Mouse (Mus musculus): ENCODE data around the gene Calml3. TPM values are rescaled to one million over a fixed set of nuclear protein-coding genes. Genes with fewer than 3 reads are reported as not detected.

Calml3 gene
- polyA plus RNA-seq, 1 experiment: not detected

- H3K27ac ChIP-seq (ENCODE audit: insufficient read depth, low read length): no peak overlapping the region
- H3K4me1 ChIP-seq (ENCODE audit: control insufficient read depth, insufficient read depth, low read length): no peaks in the 10 kb centered on the region
- no peak overlapping the region for H3K4me3 ChIP-seq (ENCODE audit: insufficient read depth, low read length)
- TF ChIP-seq CTCF (IDR thresholded peaks at IDR 0.05; ENCODE audit: borderline replicate concordance, insufficient read depth, low read length): no peak
- TF ChIP-seq POLR2A (IDR thresholded peaks at IDR 0.05; ENCODE audit: low read depth, low read length): no peak
These were observed 30.9 kb downstream of the Calml3 start for GRCm38 (mm10) chr13:3773149-3773688.

- peaks cover 5% of the 10 kb centered on the region; the same call in 1 of the 2 replicates for H3K4me1 ChIP-seq (ENCODE audit: control insufficient read depth, insufficient read depth, low read length)
- no peak overlapping the region for H3K4me3 ChIP-seq (ENCODE audit: insufficient read depth, low read length)
- no peak for TF ChIP-seq POLR2A (IDR thresholded peaks at IDR 0.05; ENCODE audit: low read depth, low read length)
- no peak for TF ChIP-seq CTCF (IDR thresholded peaks at IDR 0.05; ENCODE audit: borderline replicate concordance, insufficient read depth, low read length)
- H3K27ac ChIP-seq (ENCODE audit: insufficient read depth, low read length): no peak overlapping the region
These were observed 32.9 kb downstream of the Calml3 start for GRCm38 (mm10) chr13:3771221-3771620.

GRCm38 (mm10) chr13:3770170-3771024 lies 33.7 kb downstream of the Calml3 start:
- TF ChIP-seq CTCF (IDR thresholded peaks at IDR 0.05; ENCODE audit: borderline replicate concordance, insufficient read depth, low read length) (no peak), POLR2A (IDR thresholded peaks at IDR 0.05; ENCODE audit: low read depth, low read length) (no peak)
- peak overlapping the region; percentile 59 for H3K27ac ChIP-seq (ENCODE audit: insufficient read depth, low read length)
- peaks cover 7% of the 10 kb centered on the region; the same call in 1 of the 2 replicates for H3K4me1 ChIP-seq (ENCODE audit: control insufficient read depth, insufficient read depth, low read length)
- H3K4me3 ChIP-seq (ENCODE audit: insufficient read depth, low read length): no peak overlapping the region

- TF ChIP-seq CTCF (IDR thresholded peaks at IDR 0.05; ENCODE audit: borderline replicate concordance, insufficient read depth, low read length) (no peak), POLR2A (IDR thresholded peaks at IDR 0.05; ENCODE audit: low read depth, low read length) (no peak)
- Histone ChIP-seq H3K27ac (ENCODE audit: insufficient read depth, low read length) (peak overlapping the region; percentile 59; the same call in 1 of the 2 replicates), H3K4me3 (ENCODE audit: insufficient read depth, low read length) (no peak overlapping the region), H3K4me1 (ENCODE audit: control insufficient read depth, insufficient read depth, low read length) (peaks cover 7% of the 10 kb centered on the region; the same call in 1 of the 2 replicates)
These were observed 34.6 kb downstream of the Calml3 start for GRCm38 (mm10) chr13:3769531-3769930.

GRCm38 (mm10) chr13:3768621-3769020 lies 35.5 kb downstream of the Calml3 start:
- peaks cover 7% of the 10 kb centered on the region; the same call in 1 of the 2 replicates for H3K4me1 ChIP-seq (ENCODE audit: control insufficient read depth, insufficient read depth, low read length)
- no peak overlapping the region for H3K4me3 ChIP-seq (ENCODE audit: insufficient read depth, low read length)
- TF ChIP-seq POLR2A (IDR thresholded peaks at IDR 0.05; ENCODE audit: low read depth, low read length) (no peak), CTCF (IDR thresholded peaks at IDR 0.05; ENCODE audit: borderline replicate concordance, insufficient read depth, low read length) (no peak)
- H3K27ac ChIP-seq (ENCODE audit: insufficient read depth, low read length): no peak overlapping the region

GRCm38 (mm10) chr13:3767086-3767485 lies 37.0 kb downstream of the Calml3 start:
- H3K27ac ChIP-seq (ENCODE audit: insufficient read depth, low read length): no peak overlapping the region
- TF ChIP-seq POLR2A (IDR thresholded peaks at IDR 0.05; ENCODE audit: low read depth, low read length) (no peak), CTCF (IDR thresholded peaks at IDR 0.05; ENCODE audit: borderline replicate concordance, insufficient read depth, low read length) (no peak)
- H3K4me3 ChIP-seq (ENCODE audit: insufficient read depth, low read length): no peak overlapping the region
- H3K4me1 ChIP-seq (ENCODE audit: control insufficient read depth, insufficient read depth, low read length): peaks cover 7% of the 10 kb centered on the region; the same call in 1 of the 2 replicates

GRCm38 (mm10) chr13:3765781-3766180 lies 38.3 kb downstream of the Calml3 start:
- no peak overlapping the region for H3K4me3 ChIP-seq (ENCODE audit: insufficient read depth, low read length)
- no peak overlapping the region; the same call in 1 of the 2 replicates for H3K27ac ChIP-seq (ENCODE audit: insufficient read depth, low read length)
- TF ChIP-seq POLR2A (IDR thresholded peaks at IDR 0.05; ENCODE audit: low read depth, low read length): no peak

GRCm38 (mm10) chr13:3761131-3761530 lies 43.0 kb downstream of the Calml3 start:
- Histone ChIP-seq H3K27ac (ENCODE audit: insufficient read depth, low read length) (no peak overlapping the region), H3K4me1 (ENCODE audit: control insufficient read depth, insufficient read depth, low read length) (0 out of 2 replicates have a peak, but pooled peaks cover 2% of the 10 kb centered on the region), H3K4me3 (ENCODE audit: insufficient read depth, low read length) (no peak overlapping the region)
- TF ChIP-seq CTCF (IDR thresholded peaks at IDR 0.05; ENCODE audit: borderline replicate concordance, insufficient read depth, low read length) (no peak), POLR2A (IDR thresholded peaks at IDR 0.05; ENCODE audit: low read depth, low read length) (no peak)

More at GRCm38 (mm10) chr13:3765781-3766180, 38.3 kb downstream of the Calml3 start:
- H3K4me1 ChIP-seq (ENCODE audit: control insufficient read depth, insufficient read depth, low read length): peaks cover 7% of the 10 kb centered on the region; the same call in 1 of the 2 replicates

- no peaks in the 10 kb centered on the region for H3K4me1 ChIP-seq (ENCODE audit: control insufficient read depth, insufficient read depth, low read length)
- H3K27ac ChIP-seq (ENCODE audit: insufficient read depth, low read length): no peak overlapping the region
- no peak for TF ChIP-seq CTCF (IDR thresholded peaks at IDR 0.05; ENCODE audit: borderline replicate concordance, insufficient read depth, low read length)
- TF ChIP-seq POLR2A (IDR thresholded peaks at IDR 0.05; ENCODE audit: low read depth, low read length): no peak
- H3K4me3 ChIP-seq (ENCODE audit: insufficient read depth, low read length): no peak overlapping the region
These were observed 45.8 kb downstream of the Calml3 start for GRCm38 (mm10) chr13:3758347-3758746.

GRCm38 (mm10) chr13:3753291-3753690 lies 50.8 kb downstream of the Calml3 start:
- TF ChIP-seq POLR2A (IDR thresholded peaks at IDR 0.05; ENCODE audit: low read depth, low read length): no peak
- no peak for TF ChIP-seq CTCF (IDR thresholded peaks at IDR 0.05; ENCODE audit: borderline replicate concordance, insufficient read depth, low read length)
- Histone ChIP-seq H3K27ac (ENCODE audit: insufficient read depth, low read length) (no peak overlapping the region), H3K4me1 (ENCODE audit: control insufficient read depth, insufficient read depth, low read length) (no peaks in the 10 kb centered on the region; the same call in 1 of the 2 replicates), H3K4me3 (ENCODE audit: insufficient read depth, low read length) (no peak overlapping the region)

Other genes starting within 250 kb of the Calml3 start
- 36.2 and 44.1 TPM in 2 replicates for gene Fam208b, start 193.2 kb downstream of the Calml3 start, polyA plus RNA-seq (2011; ENCODE audit: insufficient read length, low read depth, missing spikeins)
- gene Asb13, start 170.3 kb downstream of the Calml3 start, polyA plus RNA-seq (2011; ENCODE audit: insufficient read length, low read depth, missing spikeins): 4.9 and 5.1 TPM in 2 replicates
- gene Calm4, start 33.4 kb upstream of the Calml3 start, polyA plus RNA-seq (2011; ENCODE audit: insufficient read length, low read depth, missing spikeins): not detected in 2 replicates
- not detected in 2 replicates for gene Calm5, start 49.9 kb upstream of the Calml3 start, polyA plus RNA-seq (2011; ENCODE audit: insufficient read length, low read depth, missing spikeins)
- gene Net1, start 113.9 kb upstream of the Calml3 start, polyA plus RNA-seq (2011; ENCODE audit: insufficient read length, low read depth, missing spikeins): 54.7 and 66.1 TPM in 2 replicates
- gene Tubal3, start 114.0 kb upstream of the Calml3 start, polyA plus RNA-seq (2011; ENCODE audit: insufficient read length, low read depth, missing spikeins): not detected in 2 replicates
- gene Ucn3, start 141.0 kb upstream of the Calml3 start, polyA plus RNA-seq (2011; ENCODE audit: insufficient read length, low read depth, missing spikeins): not detected in 2 replicates
- gene Akr1c14, start 244.7 kb upstream of the Calml3 start, polyA plus RNA-seq (2011; ENCODE audit: insufficient read length, low read depth, missing spikeins): 2.1 and 3.3 TPM in 2 replicates

All from embryonic fibroblast, embryonic 13.5 days (primary cell).